Mouse (Mus musculus) hindbrain, embryonic 14.5 days (tissue): ENCODE measurements around the gene Hoxa5. TPM values are rescaled to one million over a fixed set of nuclear protein-coding genes. Genes with fewer than 3 reads are reported as not detected.
A peak's percentile ranks its signal among the peaks of the same experiment; 100 is the strongest.

Source experiments
- ATAC-seq: fragments of 200-750 bp; cut with Nextera tagmentation; 2 replicates; pipeline ENCODE4 v1.8.0; 2017; ENCODE audit warnings: moderate number of reproducible peaks, mild to moderate bottlenecking, moderate TSS enrichment, moderate library complexity; ENCODE audit not compliant: low FRiP score
- DNase-seq: peaks from one replicate; pipeline ENCODE4 v3.0.0-alpha.2; 2015; ENCODE audit warnings: low spot score
- H3K27ac ChIP-seq: fragments of 300-500 bp; sonication (generic); 2 replicates; pipeline ENCODE4 v1.5.1; 2014; ENCODE audit warnings: mild to moderate bottlenecking, moderate library complexity
- H3K27me3 ChIP-seq: fragments of 300-500 bp; sonication (generic); 2 replicates; pipeline ENCODE4 v1.6.1; 2014; ENCODE audit warnings: mild to moderate bottlenecking, low read length, mixed read lengths; ENCODE audit not compliant: control insufficient read depth, insufficient read depth
- H3K36me3 ChIP-seq: fragments of 300-500 bp; sonication (generic); replicated peaks from 2 replicates; pipeline ENCODE4 v1.6.1; 2014; ENCODE audit not compliant: control insufficient read depth, insufficient read depth
- H3K4me1 ChIP-seq: fragments of 300-500 bp; sonication (generic); replicated peaks from 2 replicates; pipeline ENCODE4 v1.6.1; 2014; ENCODE audit warnings: antibody characterized with exemption, low read length, mixed read lengths; ENCODE audit not compliant: control insufficient read depth, insufficient read depth
- H3K4me2 ChIP-seq: fragments of 300-500 bp; sonication (generic); replicated peaks from 2 replicates; pipeline ENCODE4 v1.6.1; 2014; ENCODE audit warnings: mild to moderate bottlenecking, moderate library complexity
- H3K4me3 ChIP-seq: fragments of 300-500 bp; sonication (generic); replicated peaks from 2 replicates; pipeline ENCODE4 v1.5.1; 2014; ENCODE audit warnings: mild to moderate bottlenecking, low read length
- H3K9ac ChIP-seq: fragments of 300-500 bp; sonication (generic); 2 replicates; pipeline ENCODE4 v1.6.1; 2014
- H3K9me3 ChIP-seq: fragments of 300-500 bp; sonication (generic); 2 replicates; pipeline ENCODE4 v1.6.1; 2016; ENCODE audit warnings: low read length; ENCODE audit not compliant: control insufficient read depth
- WGBS: fragments of 180-500 bp; shearing (Covaris S2); extraction: QIAGEN DNeasy Blood & Tissue Kit; methylation state at CpG from one replicate; pipeline ENCODE4 v1.1.7; 2014; 5-methylcytosine and 5-hydroxymethylcytosine counted together
- polyA plus RNA-seq: library from polyadenylated mRNA; unstranded; fragments of >200 nt; fragmentation: Nextera tagmentation; extraction: Ambion mirVana; gene quantifications from 2 replicates; pipeline ENCODE4 v1.2.1, GENCODE M21; 2014

The Hoxa5 gene
- polyA plus RNA-seq, 1 experiment from 2014 or later, result 180 TPM

- no peaks in the 10 kb centered on the region for H3K9me3 ChIP-seq
- H3K36me3 ChIP-seq, result no peaks in the 10 kb centered on the region
- peaks cover 100% of the 10 kb centered on the region for H3K27me3 ChIP-seq
- DNase-seq, result no peak
- ATAC-seq, result no peak
- no peaks in the 10 kb centered on the region for H3K4me1 ChIP-seq
- peak overlapping the region; percentile 8; the same call in 1 of the 2 replicates for H3K4me2 ChIP-seq
- H3K9ac ChIP-seq, result no peak overlapping the region
- H3K4me3 ChIP-seq, result no peak overlapping the region
- 2% methylated on average over 30 of the region's 30 CpGs for WGBS
- no peak overlapping the region for H3K27ac ChIP-seq
Measured at GRCm38 (mm10) chr6:52215771-52216535, 11.6 kb upstream of the Hoxa5 start.

DNA sequence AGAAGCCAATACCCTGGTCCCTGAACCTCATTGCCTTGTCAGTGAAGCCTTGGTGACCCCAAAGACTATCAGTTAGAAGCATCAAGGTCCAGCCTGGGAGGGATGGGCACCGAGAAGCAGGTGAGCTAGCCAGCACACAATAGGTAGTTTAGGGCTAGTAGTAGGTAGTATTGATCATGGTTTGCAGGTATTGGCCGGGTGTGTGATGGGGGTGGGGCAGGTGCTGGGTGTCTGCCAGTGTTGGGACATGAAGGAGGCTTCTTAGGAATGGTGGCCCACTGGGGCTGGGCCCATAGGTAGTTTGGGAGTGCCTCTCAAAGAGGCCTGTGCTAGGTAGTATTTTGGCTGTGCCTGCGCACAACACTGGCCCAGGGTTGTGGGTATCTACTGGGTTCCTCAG, 10.7 kb upstream of the Hoxa5 start:
- no peak for DNase-seq
- 4% methylated on average over 3 of the region's 3 CpGs for WGBS
- no peaks in the 10 kb centered on the region for H3K9me3 ChIP-seq
- H3K4me2 ChIP-seq, result no peak overlapping the region
- H3K4me3 ChIP-seq, result no peak overlapping the region
- H3K27me3 ChIP-seq, result peaks cover 99% of the 10 kb centered on the region
- H3K4me1 ChIP-seq, result no peaks in the 10 kb centered on the region
- no peak overlapping the region for H3K27ac ChIP-seq
- ATAC-seq, result no peak
- no peak overlapping the region for H3K9ac ChIP-seq
- no peaks in the 10 kb centered on the region for H3K36me3 ChIP-seq

DNA sequence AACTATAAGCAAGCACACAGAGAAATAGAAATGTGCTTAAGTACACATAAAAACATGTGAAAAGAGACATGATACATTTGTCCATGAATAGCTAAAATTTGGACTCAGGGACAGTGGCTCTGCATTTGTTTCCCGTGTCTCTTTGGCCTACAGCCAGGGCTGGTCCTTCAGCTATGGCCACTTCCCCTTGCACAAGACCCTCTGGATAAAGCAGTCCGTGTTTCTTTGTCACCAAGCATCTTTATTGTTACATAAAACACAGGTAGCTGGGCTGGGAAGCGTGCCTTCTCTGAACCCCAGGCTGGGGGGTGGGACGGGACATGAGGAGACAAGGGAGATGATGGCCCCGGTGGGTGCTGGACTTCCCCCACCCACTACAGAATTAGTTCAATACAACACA, 9.9 kb upstream of the Hoxa5 start:
- no peak overlapping the region for H3K27ac ChIP-seq
- WGBS, result 15% methylated on average over 5 of the region's 5 CpGs
- no peak overlapping the region for H3K9ac ChIP-seq

GRCm38 (mm10) chr6:52213119-52213986, 9.0 kb upstream of the Hoxa5 start, which contains the start of the genes Hoxa3 and Gm28308:
Hoxa3 (minus strand) TSS chr6:52213336.
Gm28308 (minus strand) TSS chr6:52213339.
- no peak for ATAC-seq
- Histone ChIP-seq H3K9ac (no peak within 1 kb of the TSS), H3K4me2 (peak within 1 kb of the TSS; percentile 15), H3K27me3 (peaks cover 99% of the 10 kb centered on the region), H3K4me3 (peak within 1 kb of the TSS; percentile 13; the same call in 1 of the 2 replicates), H3K4me1 (no peaks in the 10 kb centered on the region), H3K27ac (no peak within 1 kb of the TSS; the same call in 1 of the 2 replicates), H3K36me3 (no peaks in the 10 kb centered on the region), H3K9me3 (no peaks in the 10 kb centered on the region)
- 4% methylated on average over 38 of the region's 38 CpGs for WGBS
- DNase-seq, result no peak

More for the DNA sequence above, 9.9 kb upstream of the Hoxa5 start:
- H3K4me3 ChIP-seq, result no peak overlapping the region
- no peaks in the 10 kb centered on the region for H3K4me1 ChIP-seq
- DNase-seq (no peak), ATAC-seq (no peak)
- H3K9me3 ChIP-seq, result no peaks in the 10 kb centered on the region
- H3K4me2 ChIP-seq, result no peak overlapping the region
- no peaks in the 10 kb centered on the region for H3K36me3 ChIP-seq
- H3K27me3 ChIP-seq, result peaks cover 99% of the 10 kb centered on the region

- Histone ChIP-seq H3K4me3 (peak overlapping the region; percentile 13; the same call in 1 of the 2 replicates), H3K27ac (no peak overlapping the region; the same call in 1 of the 2 replicates), H3K36me3 (no peaks in the 10 kb centered on the region), H3K27me3 (peaks cover 98% of the 10 kb centered on the region), H3K4me2 (peak overlapping the region; percentile 15), H3K4me1 (no peaks in the 10 kb centered on the region), H3K9ac (no peak overlapping the region), H3K9me3 (no peaks in the 10 kb centered on the region)
- 3% methylated on average over 22 of the region's 22 CpGs for WGBS
- DNase-seq, result no peak
- ATAC-seq, result no peak
Measured at GRCm38 (mm10) chr6:52212556-52213118, 8.2 kb upstream of the Hoxa5 start.

DNA sequence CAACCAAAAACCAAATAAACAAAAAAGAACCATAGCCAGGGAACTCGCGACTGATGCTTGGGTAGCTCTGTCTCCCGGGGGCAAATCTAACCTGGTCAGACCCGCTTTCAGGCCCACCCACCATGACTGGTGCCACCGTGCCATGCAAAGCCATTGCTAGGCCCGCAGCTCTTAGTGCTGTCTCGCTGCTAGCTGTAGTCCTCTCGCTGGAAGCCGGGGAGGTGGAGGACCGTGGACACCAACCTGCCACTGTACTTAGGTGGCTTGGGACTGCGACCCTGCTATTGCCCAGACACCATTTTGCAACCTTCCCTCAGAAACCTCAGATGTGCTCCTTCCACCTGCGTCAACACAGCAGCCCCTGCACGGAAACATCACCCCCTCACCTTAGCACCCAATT, 7.6 kb upstream of the Hoxa5 start:
- DNase-seq (no peak), ATAC-seq (no peak)
- Histone ChIP-seq H3K4me1 (no peaks in the 10 kb centered on the region), H3K9me3 (no peaks in the 10 kb centered on the region), H3K4me3 (peak overlapping the region; percentile 13), H3K27ac (peak overlapping the region; percentile 21; the same call in 1 of the 2 replicates), H3K4me2 (peak overlapping the region; percentile 81), H3K27me3 (peaks cover 98% of the 10 kb centered on the region), H3K36me3 (no peaks in the 10 kb centered on the region), H3K9ac (no peak overlapping the region)
- WGBS, result 6% methylated on average over 13 of the region's 13 CpGs

- H3K4me1 ChIP-seq, result no peaks in the 10 kb centered on the region
- peak overlapping the region; percentile 81 for H3K4me2 ChIP-seq
- no peak overlapping the region for H3K9ac ChIP-seq
- H3K9me3 ChIP-seq, result no peaks in the 10 kb centered on the region
- peak; percentile 59; the same call in 1 of the 2 replicates for ATAC-seq
- peaks cover 97% of the 10 kb centered on the region for H3K27me3 ChIP-seq
- DNase-seq, result peak; percentile 83
- H3K27ac ChIP-seq, result peak overlapping the region; percentile 21; the same call in 1 of the 2 replicates
- H3K36me3 ChIP-seq, result no peaks in the 10 kb centered on the region
- peak overlapping the region; percentile 13 for H3K4me3 ChIP-seq
- 2% methylated on average over 37 of the region's 37 CpGs for WGBS
Measured at GRCm38 (mm10) chr6:52211170-52211935, 7.0 kb upstream of the Hoxa5 start.

DNA sequence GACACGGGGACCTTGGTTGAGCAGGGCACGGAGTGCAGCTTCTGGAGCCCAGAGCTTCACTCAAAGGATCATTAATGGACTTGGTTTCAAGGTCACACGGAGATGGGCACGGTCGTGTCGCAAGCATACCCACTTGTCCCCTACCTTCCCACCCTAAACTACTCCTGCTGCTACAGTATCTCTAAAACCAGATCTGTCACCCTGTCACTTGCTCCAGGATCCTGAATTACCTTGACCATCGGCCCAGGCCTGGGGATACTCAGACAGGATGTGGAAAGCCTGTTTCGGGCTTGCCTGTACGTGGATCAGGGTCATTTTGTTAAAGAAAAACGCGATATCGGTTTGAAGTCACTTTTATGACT, 5.3 kb upstream of the Hoxa5 start:
- no peaks in the 10 kb centered on the region for H3K36me3 ChIP-seq
- peak overlapping the region; percentile 81 for H3K4me2 ChIP-seq
- 8% methylated on average over 12 of the region's 12 CpGs for WGBS
- peak overlapping the region; percentile 30 for H3K4me3 ChIP-seq
- peaks cover 96% of the 10 kb centered on the region for H3K27me3 ChIP-seq
- H3K9ac ChIP-seq, result peak overlapping the region; percentile 38; the same call in 1 of the 2 replicates
- H3K9me3 ChIP-seq, result no peaks in the 10 kb centered on the region
- H3K4me1 ChIP-seq, result no peaks in the 10 kb centered on the region
- ATAC-seq (no peak), DNase-seq (no peak)
- peak overlapping the region; percentile 85 for H3K27ac ChIP-seq
